Mouse (Mus musculus): Measurements from ENCODE around the gene Psmf1. TPM values are rescaled to one million over a fixed set of nuclear protein-coding genes. Genes with fewer than 3 reads are reported as not detected.

Gene Psmf1
- 70.7 TPM for polyA plus RNA-seq (2017; shearing (Covaris generic))

GRCm38 (mm10) chr2:151743845-151744244 lies at the start of gene Psmf1:
Psmf1 (minus strand) TSS chr2:151744186.

DNA sequence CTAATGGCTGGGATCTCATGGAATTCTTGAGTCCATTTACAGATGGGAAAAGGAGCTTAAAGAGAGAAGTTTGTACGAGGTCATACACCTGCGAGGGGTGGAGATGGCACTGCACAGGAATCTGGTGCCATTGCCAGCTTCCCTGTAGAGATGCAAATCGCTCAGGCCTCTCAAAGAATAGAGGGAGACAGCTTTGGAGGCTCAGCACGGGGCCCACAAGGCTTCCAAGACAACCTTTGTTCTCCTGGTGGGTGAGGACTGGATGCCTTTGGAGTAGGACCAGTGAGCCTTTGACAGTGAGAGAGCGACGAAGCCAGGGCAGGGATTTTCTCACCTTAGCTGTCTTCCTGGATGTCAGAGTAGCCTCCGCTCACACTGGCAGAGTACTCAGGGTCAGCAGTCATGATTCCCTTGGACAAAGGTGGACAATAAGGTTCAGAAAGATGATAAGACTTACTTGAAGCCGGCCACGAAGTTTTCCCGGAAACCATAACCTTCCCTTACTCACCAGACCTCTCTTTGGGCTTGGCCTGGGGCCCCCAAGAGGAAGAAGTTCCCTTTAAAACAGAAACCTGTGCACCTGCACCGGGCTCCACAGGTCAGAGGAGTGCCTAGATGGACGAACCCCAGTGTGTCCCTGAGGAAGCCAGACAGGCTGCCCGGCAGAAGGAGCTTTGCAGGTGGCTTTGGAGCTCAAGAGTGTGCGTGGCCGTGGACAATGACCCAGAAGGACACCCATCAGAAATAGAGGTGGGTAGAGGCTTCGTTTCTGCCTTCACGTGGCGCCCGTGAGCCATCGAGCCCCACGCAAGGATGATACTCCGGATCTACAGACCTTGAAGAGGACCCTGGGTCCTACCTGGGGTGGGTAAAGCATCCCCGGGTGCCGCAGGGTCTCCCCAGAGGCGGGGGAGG lies 42.5 kb downstream of the Psmf1 start, which contains the start of gene Tmem74b:
Tmem74b (plus strand) TSS at position 778 of the 915 bp plus-strand sequence.

DNA sequence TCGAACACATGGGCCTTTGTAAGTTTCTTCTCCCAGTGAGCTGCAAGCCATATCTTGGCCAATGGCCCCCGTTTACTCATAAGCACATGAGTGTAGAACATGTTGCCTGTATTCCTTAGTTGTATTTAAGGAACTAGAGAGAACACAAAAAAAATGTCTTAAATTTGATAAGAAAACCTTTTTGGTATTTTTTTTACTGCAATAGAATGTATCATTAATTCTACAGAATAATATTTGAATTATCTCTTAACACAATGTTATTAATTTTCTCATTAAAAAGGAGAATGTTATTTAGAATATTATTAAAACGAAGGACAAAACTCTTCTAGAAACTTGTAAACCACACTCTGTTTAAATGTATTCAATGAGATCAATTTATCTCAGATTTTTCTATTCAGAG lies 75.6 kb downstream of the Psmf1 start, which contains the start of gene Rad21l:
Rad21l (minus strand) TSS at position 101 of the 400 bp plus-strand sequence.

Other genes with a start within 250 kb of the Psmf1 start
- gene Fkbp1a, start 201.7 kb downstream of the Psmf1 start, polyA plus RNA-seq (2017; shearing (Covaris generic)): 322 TPM
- 45.4 TPM for gene Sdcbp2, start 171.6 kb downstream of the Psmf1 start, polyA plus RNA-seq (2017; shearing (Covaris generic))
- not detected for gene Snph, start 111.6 kb downstream of the Psmf1 start, polyA plus RNA-seq (2017; shearing (Covaris generic))
- gene Rad21l, start 75.7 kb downstream of the Psmf1 start, polyA plus RNA-seq (2017; shearing (Covaris generic)): not detected
- not detected for gene Tmem74b, start 42.2 kb downstream of the Psmf1 start, polyA plus RNA-seq (2017; shearing (Covaris generic))
- not detected for gene Rspo4, start 98.7 kb upstream of the Psmf1 start, polyA plus RNA-seq (2017; shearing (Covaris generic))
- 0.14 TPM for gene Angpt4, start 167.0 kb upstream of the Psmf1 start, polyA plus RNA-seq (2017; shearing (Covaris generic))
- gene Fam110a, start 236.0 kb upstream of the Psmf1 start, polyA plus RNA-seq (2017; shearing (Covaris generic)): 16.9 TPM